Mouse (Mus musculus): ENCODE data around the gene Prkca.

DNA sequence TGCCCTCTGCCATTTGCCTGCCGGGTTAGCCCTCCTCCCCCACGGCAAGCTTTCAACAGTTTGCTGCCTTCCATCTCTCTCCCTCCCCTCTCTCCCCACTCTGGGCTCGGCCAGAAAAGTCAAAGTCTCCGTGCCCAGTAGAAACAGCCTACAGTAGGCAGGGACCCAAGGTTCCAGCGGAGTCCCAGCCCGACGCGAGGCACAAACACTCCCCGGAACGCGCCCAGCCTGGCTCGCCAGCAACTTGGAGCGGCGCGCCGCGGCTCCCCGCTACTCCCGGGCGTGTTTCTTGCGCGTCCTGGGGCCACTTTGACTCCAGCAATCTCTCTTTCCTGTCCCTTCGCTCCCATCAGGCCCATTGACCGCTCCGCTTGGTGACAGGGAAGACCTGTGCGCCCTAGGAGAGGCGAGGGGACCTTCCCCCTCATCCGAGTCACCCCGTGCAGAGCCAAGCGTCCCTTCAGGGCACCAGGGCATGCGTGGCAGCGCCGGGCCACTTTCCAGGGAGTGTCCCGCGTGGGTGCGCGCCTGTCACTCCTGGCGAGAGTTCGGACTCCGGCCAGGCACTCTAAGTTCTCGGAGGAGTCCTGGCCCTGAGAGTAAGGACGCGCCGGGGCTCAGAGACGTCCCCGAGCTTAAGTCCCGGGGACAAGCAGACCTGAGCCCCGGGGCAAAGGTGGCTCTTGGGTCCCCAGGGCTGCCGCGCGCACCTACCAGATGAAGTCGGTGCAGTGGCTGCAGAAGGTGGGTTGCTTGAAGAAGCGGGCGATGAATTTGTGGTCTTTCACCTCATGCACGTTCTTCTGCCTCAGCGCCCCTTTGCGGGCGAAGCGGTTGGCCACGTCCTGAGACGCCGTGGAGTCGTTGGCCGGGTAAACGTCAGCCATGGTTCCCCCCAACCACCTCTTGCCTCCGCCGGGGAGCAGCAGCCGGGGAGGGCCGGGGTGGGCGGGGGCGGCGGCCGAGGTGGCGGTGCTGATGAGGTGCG, 653 bp downstream of the Prkca start, which contains the start of gene Apoh:
- TF ChIP-seq CTCF (IDR thresholded peaks at IDR 0.05; ENCODE audit: low read depth, low read length): no peak
- no peak for TF ChIP-seq POLR2A (IDR thresholded peaks at IDR 0.05; ENCODE audit: insufficient read depth, low read length)
- no peak for TF ChIP-seq EP300 (IDR thresholded peaks at IDR 0.05; ENCODE audit: insufficient read depth, low read depth, low read length)
